Mouse (Mus musculus) hindbrain, embryonic 15.5 days (tissue): ENCODE data around the gene Vat1. TPM values are rescaled to one million over a fixed set of nuclear protein-coding genes. Genes with fewer than 3 reads are reported as not detected.

ENCODE experiments used
- ATAC-seq: fragments of 200-750 bp; cut with Nextera tagmentation; 2 replicates; pipeline ENCODE4 v1.8.0; 2017; ENCODE audit warnings: low read depth, moderate number of reproducible peaks, moderate TSS enrichment; ENCODE audit not compliant: low FRiP score
- H3K27ac ChIP-seq: fragments of 300-500 bp; sonication (generic); replicated peaks from 2 replicates; pipeline ENCODE4 v1.5.1; 2015; ENCODE audit warnings: mild to moderate bottlenecking, inconsistent platforms
- H3K27me3 ChIP-seq: fragments of 300-500 bp; sonication (generic); 2 replicates; pipeline ENCODE4 v1.6.1; 2015; ENCODE audit warnings: control low read depth, inconsistent platforms
- H3K36me3 ChIP-seq: fragments of 300-500 bp; sonication (generic); 2 replicates; pipeline ENCODE4 v1.6.1; 2015; ENCODE audit warnings: control low read depth, inconsistent platforms
- H3K4me1 ChIP-seq: fragments of 300-500 bp; sonication (generic); replicated peaks from 2 replicates; pipeline ENCODE4 v1.6.1; 2015; ENCODE audit warnings: control low read depth, inconsistent platforms
- H3K4me2 ChIP-seq: fragments of 300-500 bp; sonication (generic); 2 replicates; pipeline ENCODE4 v1.6.1; 2015; ENCODE audit warnings: moderate library complexity, mild to moderate bottlenecking, inconsistent platforms
- H3K4me3 ChIP-seq: fragments of 300-500 bp; sonication (generic); 2 replicates; pipeline ENCODE4 v1.5.1; 2015; ENCODE audit warnings: mild to moderate bottlenecking, inconsistent platforms
- H3K9ac ChIP-seq: fragments of 300-500 bp; sonication (generic); 2 replicates; pipeline ENCODE4 v1.6.1; 2015; ENCODE audit warnings: inconsistent platforms
- H3K9me3 ChIP-seq: fragments of 300-500 bp; sonication (generic); 2 replicates; pipeline ENCODE4 v1.6.1; 2016; ENCODE audit warnings: control low read depth, inconsistent platforms
- WGBS: fragments of 180-500 bp; shearing (Covaris S2); methylation state at CpG from one replicate; pipeline ENCODE4 v1.1.7; 2015; 5-methylcytosine and 5-hydroxymethylcytosine counted together
- microRNA-seq: library from miRNA; unstranded; fragments of <30 nt; microRNA quantifications from one replicate; pipeline ENCODE4, GENCODE M21; 2016
- polyA plus RNA-seq: library from polyadenylated mRNA; unstranded; fragments of >200 nt; fragmentation: Nextera tagmentation; extraction: Ambion mirVana; gene quantifications from 2 replicates; pipeline ENCODE4 v1.2.1, GENCODE M21; 2015

Gene Vat1
- polyA plus RNA-seq, 1 experiment from 2014 or later: 135 TPM

DNA sequence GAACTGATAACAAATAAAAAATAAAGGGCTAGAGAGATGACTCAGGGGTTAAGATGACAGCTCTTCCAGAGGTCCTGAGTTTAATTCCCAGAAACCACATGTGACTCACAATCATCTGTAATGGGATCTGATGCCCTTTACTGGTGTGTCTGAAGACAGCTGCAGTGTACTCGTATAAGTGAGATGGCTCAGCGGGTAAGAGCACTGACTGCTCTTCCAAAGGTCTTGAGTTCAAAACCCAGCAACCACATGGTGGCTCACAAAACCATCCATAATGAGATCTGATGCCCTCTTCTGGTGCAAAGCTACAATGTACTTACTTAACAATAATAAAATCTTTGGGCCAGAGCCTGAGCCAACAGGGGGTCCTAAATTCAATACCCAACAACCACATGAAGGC, 50.7 kb downstream of the Vat1 start:
- Histone ChIP-seq H3K4me2 (no peak overlapping the region), H3K4me1 (peaks cover 10% of the 10 kb centered on the region), H3K27me3 (no peaks in the 10 kb centered on the region), H3K27ac (no peak overlapping the region), H3K36me3 (peaks cover 28% of the 10 kb centered on the region), H3K9ac (no peak overlapping the region), H3K4me3 (no peak overlapping the region), H3K9me3 (no peaks in the 10 kb centered on the region)
- ATAC-seq: no peak
- WGBS: 89% methylated on average over 2 of the region's 2 CpGs

Small RNAs within 50 kb of the gene (microRNA-seq; reads per million reads assigned to microRNA genes)
- gene Mir6929: not detected

Other genes with a start within 250 kb of the Vat1 start
- gene Ezh1, start 239.8 kb downstream of the Vat1 start, polyA plus RNA-seq: 26.5 and 27.4 TPM in 2 replicates
- 96.5 and 98.8 TPM in 2 replicates for gene Ramp2, start 220.2 kb downstream of the Vat1 start, polyA plus RNA-seq
- gene Vps25, start 212.5 kb downstream of the Vat1 start, polyA plus RNA-seq: 118 and 124 TPM in 2 replicates
- 8.5 and 9.5 TPM in 2 replicates for gene Wnk4, start 205.7 kb downstream of the Vat1 start, polyA plus RNA-seq
- 1.0 and 1.2 TPM in 2 replicates for gene Cntd1, start 187.2 kb downstream of the Vat1 start, polyA plus RNA-seq
- gene Coa3, start 187.1 kb downstream of the Vat1 start, polyA plus RNA-seq: 223 and 225 TPM in 2 replicates
- gene Becn1, start 163.9 kb downstream of the Vat1 start, polyA plus RNA-seq: 173 and 175 TPM in 2 replicates
- 115 and 116 TPM in 2 replicates for gene Psme3, start 150.0 kb downstream of the Vat1 start, polyA plus RNA-seq
- 1.5 and 2.1 TPM in 2 replicates for gene Aoc2, start 141.2 kb downstream of the Vat1 start, polyA plus RNA-seq
- gene Aoc3, start 135.6 kb downstream of the Vat1 start, polyA plus RNA-seq: 0.13 and 0.14 TPM in 2 replicates
- gene G6pc, start 98.7 kb downstream of the Vat1 start, polyA plus RNA-seq: not detected in 2 replicates
- 88.8 and 92.0 TPM in 2 replicates for gene Aarsd1, start 48.6 kb downstream of the Vat1 start, polyA plus RNA-seq
- gene Gm27029, start 41.4 kb downstream of the Vat1 start, polyA plus RNA-seq: 7.2 and 7.9 TPM in 2 replicates
- 32.0 and 33.2 TPM in 2 replicates for gene Rundc1, start 41.1 kb downstream of the Vat1 start, polyA plus RNA-seq
- 3.0 and 4.0 TPM in 2 replicates for gene Ptges3l, start 40.9 kb downstream of the Vat1 start, polyA plus RNA-seq
- gene Rpl27, start 23.9 kb downstream of the Vat1 start, polyA plus RNA-seq: 228 and 230 TPM in 2 replicates
- 4.3 and 5.2 TPM in 2 replicates for gene Ifi35, start 17.8 kb downstream of the Vat1 start, polyA plus RNA-seq
- gene Rnd2, start 1.2 kb downstream of the Vat1 start, polyA plus RNA-seq: 85.3 and 86.0 TPM in 2 replicates
- gene Brca1, start 85.7 kb upstream of the Vat1 start, polyA plus RNA-seq: 2.8 and 3.0 TPM in 2 replicates
- 87.6 and 92.4 TPM in 2 replicates for gene Nbr1, start 85.9 kb upstream of the Vat1 start, polyA plus RNA-seq
- gene Tmem106a, start 116.0 kb upstream of the Vat1 start, polyA plus RNA-seq: 5.0 and 5.3 TPM in 2 replicates
- not detected in 2 replicates for gene Gm11634, start 133.0 kb upstream of the Vat1 start, polyA plus RNA-seq
- 17.9 and 19.8 TPM in 2 replicates for gene Rdm1, start 161.0 kb upstream of the Vat1 start, polyA plus RNA-seq
- 5.6 and 7.6 TPM in 2 replicates for gene Arl4d, start 199.3 kb upstream of the Vat1 start, polyA plus RNA-seq